Comparison of ENCODE assay signal across 18 mouse cellular contexts in the genomic region with DNA sequence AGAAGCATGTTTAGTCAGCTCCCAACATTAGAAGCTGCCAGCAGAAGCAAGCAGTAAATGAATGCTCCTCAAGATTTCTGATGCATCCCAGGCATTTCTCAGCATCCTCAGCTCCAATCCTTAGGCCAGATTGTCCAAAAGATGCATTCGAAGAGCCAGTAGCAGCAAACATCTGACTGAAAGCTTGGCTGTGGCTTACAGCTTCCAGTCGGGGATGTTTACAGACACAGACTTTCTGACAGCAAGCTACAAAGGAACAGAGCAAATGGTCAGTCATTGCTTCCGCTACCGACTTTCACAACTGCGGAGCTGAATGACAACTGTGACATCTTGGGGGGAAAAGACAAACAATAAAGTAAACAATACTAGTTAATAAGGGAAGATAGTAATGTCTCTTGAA.
"Had no signal": no experiment of that assay in that cellular context is flagged by ENCODE, and none has a peak within 500 bp of the region (broad histone marks: within the 10 kb centered on the region; RNA-seq: fewer than 3 reads in every experiment).

No protein-coding gene starts in this region.

- H3K9ac ChIP-seq: limb, embryonic 15.5 days; liver, embryonic 14.5 days; midbrain, embryonic 12.5 days; neural tube, embryonic 13.5 days; neural tube, embryonic 15.5 days had no signal

- H3K27ac ChIP-seq: limb, embryonic 15.5 days; liver, embryonic 14.5 days; midbrain, embryonic 10.5 days; midbrain, embryonic 12.5 days; neural tube, embryonic 13.5 days; neural tube, embryonic 15.5 days had no signal

- H3K4me2 ChIP-seq: limb, embryonic 15.5 days; liver, embryonic 11.5 days; midbrain, embryonic 12.5 days; neural tube, embryonic 13.5 days; neural tube, embryonic 15.5 days had no signal

- H3K9me3 ChIP-seq: limb, embryonic 15.5 days; midbrain, embryonic 10.5 days; midbrain, embryonic 12.5 days; neural tube, embryonic 13.5 days; neural tube, embryonic 15.5 days had no signal

- H3K4me1 ChIP-seq: limb, embryonic 15.5 days; midbrain, embryonic 10.5 days; midbrain, embryonic 12.5 days; neural tube, embryonic 13.5 days; neural tube, embryonic 15.5 days had no signal

- H3K4me3 ChIP-seq: limb, embryonic 15.5 days; midbrain, embryonic 10.5 days; midbrain, embryonic 12.5 days; myocyte; neural tube, embryonic 13.5 days; neural tube, embryonic 15.5 days had no signal

- H3K36me3 ChIP-seq: midbrain, embryonic 12.5 days had no signal

- ATAC-seq: midbrain, embryonic 16.5 days had no signal

- DNase-seq: midbrain, embryonic 14.5 days; retina, postnatal 1 day; right cerebral cortex, adult 18-20 months; right cerebral cortex, postnatal 25 days; right cerebral cortex, postnatal 4 days; spleen, adult 18-20 months; thymus, adult 18-20 months; thymus, postnatal 14 days; thymus, postnatal 36 days had no signal

- H3K27me3 ChIP-seq: limb, embryonic 15.5 days; midbrain, embryonic 12.5 days; neural tube, embryonic 13.5 days; neural tube, embryonic 15.5 days had no signal
